Mouse (Mus musculus): Measurements from ENCODE around the gene Usp10. TPM values are rescaled to one million over a fixed set of nuclear protein-coding genes. Genes with fewer than 3 reads are reported as not detected.

Gene Usp10
- total and polyA plus RNA-seq, 3 experiments, result 80.0 to 161 (median 152) TPM

GRCm38 (mm10) chr8:119923259-119923658 lies 13.1 kb downstream of the Usp10 start:
- Histone ChIP-seq H3K9me3 (replicated peaks; ENCODE audit: low read length) (no peaks in the 10 kb centered on the region), H3K9ac (ENCODE audit: insufficient read depth, low read depth) (no peak overlapping the region), H3K4me3 (replicated peaks in 1 of 3; ENCODE audit: low read depth in 2 of 3, low read length in 2 of 3, poor library complexity in 1 of 3) (no peak overlapping the region), H3K36me3 (replicated peaks in 1 of 2; ENCODE audit: control insufficient read depth in 1 of 2, insufficient read depth in 1 of 2, low read length in 1 of 2) (peaks cover 6 to 76% of the 10 kb centered on the region in 2 experiments), H3K79me2 (replicated peaks; ENCODE audit: control insufficient read depth, extremely low read depth, insufficient read depth, poor library complexity, severe bottlenecking) (peaks cover 95% of the 10 kb centered on the region), H3K4me2 (ENCODE audit: insufficient read depth, low read depth, poor library complexity, severe bottlenecking) (no peak overlapping the region), H3K4me1 (ENCODE audit: control insufficient read depth in 1 of 2, insufficient read depth in 2 of 2) (peaks cover 10 to 65% of the 10 kb centered on the region in 2 experiments), H3K27ac (ENCODE audit: insufficient read depth, low read depth) (no peak overlapping the region), H3K27me3 (replicated peaks) (no peaks in the 10 kb centered on the region)
- in situ Hi-C loops (cut with MboI; ENCODE audit: low pct_ligation_motif_present, low pct_unique_long_range_greater_than_20kb, low sequenced_read_pairs), result loop anchor here (5.0 kb wide), 1 partner anchor 141 kb away; no protein-coding TSS in a partner anchor
- no peak for TF ChIP-seq ZMIZ1 (IDR thresholded peaks at IDR 0.05; ENCODE audit: low read depth, low read length)
- TF ChIP-seq NELFE (IDR thresholded peaks at IDR 0.05; ENCODE audit: low read depth, low read length), result no peak
- no peak for TF ChIP-seq USF1 (IDR thresholded peaks at IDR 0.05; ENCODE audit: low read depth, low read length)
- no peak for TF ChIP-seq NRF1 (IDR thresholded peaks at IDR 0.05; ENCODE audit: low read depth, low read length)
- no peak for TF ChIP-seq ZNF384 (IDR thresholded peaks at IDR 0.05; ENCODE audit: low read depth, low read length)
- no peak for TF ChIP-seq GABPA (IDR thresholded peaks at IDR 0.05; ENCODE audit: insufficient replicate concordance, low read depth, low read length)
- no peak for TF ChIP-seq BHLHE40 (IDR thresholded peaks at IDR 0.05; ENCODE audit: low read depth, low read length)
- no peak for TF ChIP-seq CHD1 (IDR thresholded peaks at IDR 0.05; ENCODE audit: low read depth, low read length)
- no peak for TF ChIP-seq JUND (conservative IDR thresholded peaks at IDR 0.05; ENCODE audit: low read depth, low read length)
- no peak for TF ChIP-seq RAD21 (IDR thresholded peaks at IDR 0.05; ENCODE audit: low read depth, low read length)
- TF ChIP-seq KAT2A (IDR thresholded peaks at IDR 0.05; ENCODE audit: insufficient replicate concordance, low read length), result no peak
- TF ChIP-seq MEF2A (IDR thresholded peaks at IDR 0.05; ENCODE audit: borderline replicate concordance, low read depth, low read length), result no peak
- TF ChIP-seq CTCF (conservative IDR thresholded peaks at IDR 0.05 in 1 of 2, IDR thresholded peaks at IDR 0.05 in 1 of 2; ENCODE audit: low read depth in 2 of 2, low read length in 2 of 2), result no peak
- TF ChIP-seq MAZ (IDR thresholded peaks at IDR 0.05; ENCODE audit: low read depth, low read length), result no peak
- TF ChIP-seq PAX5 (IDR thresholded peaks at IDR 0.05; ENCODE audit: low read length), result no peak
- TF ChIP-seq MAFK (IDR thresholded peaks at IDR 0.05; ENCODE audit: insufficient replicate concordance, low read length), result no peak
- no peak for TF ChIP-seq IRF4 (IDR thresholded peaks at IDR 0.05; ENCODE audit: low read depth, low read length)
- TF ChIP-seq ZC3H11A (IDR thresholded peaks at IDR 0.05; ENCODE audit: low read depth, low read length), result no peak
- dilution Hi-C loops (cut with MboI; ENCODE audit: extremely low pct_ligation_motif_present, extremely low pct_unique_long_range_greater_than_20kb, low sequenced_read_pairs), result no loop called here
- no peak for DNase-seq (ENCODE audit: extremely low read depth)

DNA sequence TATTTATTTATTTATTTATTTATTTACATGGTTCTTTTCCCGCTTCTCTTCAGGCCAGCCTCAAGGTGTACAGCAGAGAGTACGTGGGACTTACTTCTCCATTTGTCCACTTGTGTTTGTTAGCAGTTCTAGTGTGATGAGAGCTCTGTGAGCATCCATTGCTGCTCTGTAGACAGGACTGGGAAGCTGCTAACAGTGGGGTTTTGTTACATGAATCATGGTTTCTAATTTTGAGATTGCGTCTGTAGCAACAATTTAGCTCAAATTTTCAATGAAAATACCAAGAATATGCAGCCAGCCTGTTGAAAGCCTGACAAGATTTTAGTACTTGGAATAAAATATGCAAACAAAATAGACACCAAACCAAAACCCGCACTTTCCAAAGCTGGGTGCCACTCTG lies 15.3 kb downstream of the Usp10 start:
- no peak overlapping the region for H3K9ac ChIP-seq (ENCODE audit: insufficient read depth, low read depth)
- H3K4me2 ChIP-seq (ENCODE audit: insufficient read depth, low read depth, poor library complexity, severe bottlenecking), result no peak overlapping the region
- peaks cover 8 to 69% of the 10 kb centered on the region in 2 experiments for H3K4me1 ChIP-seq (ENCODE audit: control insufficient read depth in 1 of 2, insufficient read depth in 2 of 2)
- in situ Hi-C loops (cut with MboI; ENCODE audit: low pct_ligation_motif_present, low pct_unique_long_range_greater_than_20kb, low sequenced_read_pairs) (no loop called here), dilution Hi-C loops (cut with MboI; ENCODE audit: extremely low pct_ligation_motif_present, extremely low pct_unique_long_range_greater_than_20kb, low sequenced_read_pairs) (no loop called here)
- H3K36me3 ChIP-seq (replicated peaks in 1 of 2; ENCODE audit: control insufficient read depth in 1 of 2, insufficient read depth in 1 of 2, low read length in 1 of 2), result peaks cover 6 to 81% of the 10 kb centered on the region in 2 experiments
- no peaks in the 10 kb centered on the region for H3K27me3 ChIP-seq (replicated peaks)
- no peaks in the 10 kb centered on the region for H3K9me3 ChIP-seq (replicated peaks; ENCODE audit: low read length)
- DNase-seq (ENCODE audit: extremely low read depth), result no peak
- no peak overlapping the region for H3K27ac ChIP-seq (ENCODE audit: insufficient read depth, low read depth)
- no peak overlapping the region for H3K4me3 ChIP-seq (replicated peaks in 1 of 3; ENCODE audit: low read depth in 2 of 3, low read length in 2 of 3, poor library complexity in 1 of 3)
- TF ChIP-seq ZNF384 (IDR thresholded peaks at IDR 0.05; ENCODE audit: low read depth, low read length) (no peak), NRF1 (IDR thresholded peaks at IDR 0.05; ENCODE audit: low read depth, low read length) (no peak), POLR2A (IDR thresholded peaks at IDR 0.05; ENCODE audit: low read depth, low read length) (no peak), TBP (conservative IDR thresholded peaks at IDR 0.05; ENCODE audit: low read depth, low read length) (no peak), MAX (IDR thresholded peaks at IDR 0.05; ENCODE audit: low read length) (no peak), ZKSCAN1 (IDR thresholded peaks at IDR 0.05; ENCODE audit: borderline replicate concordance, low read depth, low read length) (no peak), MAZ (IDR thresholded peaks at IDR 0.05; ENCODE audit: low read depth, low read length) (no peak), GABPA (IDR thresholded peaks at IDR 0.05; ENCODE audit: insufficient replicate concordance, low read depth, low read length) (no peak)
- H3K79me2 ChIP-seq (replicated peaks; ENCODE audit: control insufficient read depth, extremely low read depth, insufficient read depth, poor library complexity, severe bottlenecking), result peaks cover 97% of the 10 kb centered on the region

All from CH12.LX (cell line).